Mouse (Mus musculus): ENCODE data around the gene Elovl2. TPM values are rescaled to one million over a fixed set of nuclear protein-coding genes. Genes with fewer than 3 reads are reported as not detected.

The Elovl2 gene
- total and polyA plus RNA-seq, 3 experiments, result not detected

DNA sequence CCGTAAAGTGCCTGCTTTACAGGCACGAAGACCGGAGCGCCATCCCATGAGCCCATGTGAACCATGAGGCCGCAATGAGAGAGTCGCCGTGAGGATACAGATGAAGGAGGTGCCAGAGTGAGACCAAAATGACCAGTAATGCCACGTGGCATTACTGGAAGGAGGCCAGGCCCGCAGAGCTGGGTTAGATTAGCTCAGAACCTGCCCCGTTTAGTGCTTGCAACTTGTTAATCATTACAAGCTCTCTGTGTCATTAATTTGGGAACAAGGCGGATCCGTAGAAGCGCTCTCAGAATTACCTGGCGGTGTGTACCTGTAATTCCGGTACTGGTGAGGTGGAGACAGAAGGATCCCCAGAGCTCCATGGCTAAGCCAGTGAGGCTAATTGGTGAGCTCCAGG, 12.0 kb upstream of the Elovl2 start (continued):
- no peak for TF ChIP-seq BHLHE40 (IDR thresholded peaks at IDR 0.05; ENCODE audit: borderline replicate concordance, low read depth, low read length)
- TF ChIP-seq JUND (IDR thresholded peaks at IDR 0.05; ENCODE audit: low read depth, low read length), result no peak
- TF ChIP-seq RCOR1 (IDR thresholded peaks at IDR 0.05; ENCODE audit: low read depth, low read length), result no peak
- no peak for TF ChIP-seq POLR2AphosphoS5 (IDR thresholded peaks at IDR 0.05; ENCODE audit: borderline replicate concordance, low read depth, low read length)

DNA sequence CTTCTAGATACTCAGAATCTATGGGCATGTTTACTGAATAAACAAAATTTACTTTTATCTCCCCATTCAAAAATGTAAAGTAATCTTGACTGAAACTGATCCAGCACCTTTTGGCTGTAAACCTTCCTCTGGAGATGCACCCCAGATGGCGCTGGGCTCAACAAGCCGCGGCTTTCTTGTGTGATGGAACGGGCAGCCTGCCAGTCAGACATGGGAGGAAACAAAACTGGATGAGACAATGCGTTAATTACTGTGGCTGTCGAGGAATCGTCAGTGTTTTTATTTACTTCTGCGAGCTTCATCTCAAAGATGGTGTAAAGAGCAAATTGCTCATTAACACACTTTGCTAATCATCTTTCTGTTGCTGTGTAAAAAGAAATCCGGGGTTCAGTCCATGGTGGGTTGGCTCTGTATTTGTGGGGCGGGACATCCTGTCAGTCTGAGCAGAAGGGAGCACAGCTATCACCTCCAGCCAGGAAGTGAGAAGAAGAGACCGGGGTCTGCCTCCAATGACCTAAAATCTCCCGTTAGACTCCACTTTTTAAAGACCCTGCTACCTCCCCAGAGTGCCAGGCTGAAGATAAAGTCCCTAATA, 11.3 kb upstream of the Elovl2 start:
- no peak overlapping the region for H3K4me3 ChIP-seq (ENCODE audit: control insufficient read depth in 1 of 2, insufficient read depth in 1 of 2, low read depth in 2 of 2, low read length in 2 of 2)
- no peak for TF ChIP-seq EP300 (IDR thresholded peaks at IDR 0.05; ENCODE audit: low read depth in 1 of 2, low read length in 2 of 2)

DNA sequence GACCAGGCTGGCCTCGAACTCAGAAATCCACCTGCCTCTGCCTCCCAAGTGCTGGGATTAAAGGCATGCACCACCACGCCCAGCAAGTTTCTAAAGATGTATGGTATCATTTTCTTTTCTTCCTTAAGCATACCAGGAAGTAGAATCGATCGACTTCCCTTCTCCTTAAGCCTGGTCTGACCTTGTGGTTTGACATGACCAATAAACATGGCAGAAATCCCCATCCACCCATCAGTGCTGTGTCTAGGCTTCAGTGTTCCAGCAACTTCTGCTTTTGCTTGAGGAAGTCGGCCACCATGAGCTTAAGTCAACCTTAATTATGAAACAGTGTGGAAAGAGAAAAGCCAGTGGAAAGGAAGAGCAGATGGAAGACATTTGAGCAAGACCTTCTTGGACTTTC, 10.1 kb upstream of the Elovl2 start:
- Histone ChIP-seq H3K36me3 (ENCODE audit: control insufficient read depth in 1 of 2, insufficient read depth in 2 of 2, low read length in 2 of 2) (no peaks in the 10 kb centered on the region), H3K4me1 (ENCODE audit: control insufficient read depth in 1 of 2, insufficient read depth in 2 of 2, low read length in 2 of 2) (no peaks in the 10 kb centered on the region), H3K27me3 (ENCODE audit: control insufficient read depth in 1 of 2, insufficient read depth in 2 of 2, low read length in 2 of 2) (no peaks in the 10 kb centered on the region; a peak in 1 of 4 replicates), H3K27ac (ENCODE audit: control insufficient read depth, low read depth, low read length) (no peak overlapping the region), H3K4me3 (ENCODE audit: control insufficient read depth in 1 of 2, insufficient read depth in 1 of 2, low read depth in 2 of 2, low read length in 2 of 2) (no peak overlapping the region), H3K9ac (ENCODE audit: control insufficient read depth, low read depth, low read length, poor library complexity, severe bottlenecking) (no peak overlapping the region), H3K79me2 (ENCODE audit: control insufficient read depth, insufficient read depth, low read length, poor library complexity) (no peaks in the 10 kb centered on the region), H3K9me3 (replicated peaks; ENCODE audit: insufficient read depth, low read length) (no peaks in the 10 kb centered on the region)
- DNase-seq (ENCODE audit: low read depth, low spot score), result peak; percentile 74
- TF ChIP-seq TAL1 (IDR thresholded peaks at IDR 0.05; ENCODE audit: low read length) (no peak), MAZ (IDR thresholded peaks at IDR 0.05; ENCODE audit: low read depth, low read length) (no peak), ZMIZ1 (IDR thresholded peaks at IDR 0.05; ENCODE audit: low read depth, low read length) (no peak), ETS1 (IDR thresholded peaks at IDR 0.05; ENCODE audit: low read depth, low read length) (no peak), ZNF384 (IDR thresholded peaks at IDR 0.05; ENCODE audit: low read depth, low read length) (no peak), KAT2A (conservative IDR thresholded peaks at IDR 0.05; ENCODE audit: low read depth, low read length) (no peak), SMC3 (IDR thresholded peaks at IDR 0.05; ENCODE audit: low read depth, low read length) (no peak), GATA1 (IDR thresholded peaks at IDR 0.05; ENCODE audit: low read depth, low read length) (no peak), POLR2A (IDR thresholded peaks at IDR 0.05; ENCODE audit: control insufficient read depth in 1 of 2, insufficient read depth in 1 of 2, low read depth in 1 of 2, low read length in 2 of 2, poor library complexity in 1 of 2) (no peak)

More for the DNA sequence above, 11.3 kb upstream of the Elovl2 start:
- H3K9ac ChIP-seq (ENCODE audit: control insufficient read depth, low read depth, low read length, poor library complexity, severe bottlenecking), result no peak overlapping the region
- H3K9me3 ChIP-seq (replicated peaks; ENCODE audit: insufficient read depth, low read length), result no peaks in the 10 kb centered on the region
- no peaks in the 10 kb centered on the region for H3K4me1 ChIP-seq (ENCODE audit: control insufficient read depth in 1 of 2, insufficient read depth in 2 of 2, low read length in 2 of 2)
- H3K79me2 ChIP-seq (ENCODE audit: control insufficient read depth, insufficient read depth, low read length, poor library complexity), result no peaks in the 10 kb centered on the region
- no peaks in the 10 kb centered on the region for H3K36me3 ChIP-seq (ENCODE audit: control insufficient read depth in 1 of 2, insufficient read depth in 2 of 2, low read length in 2 of 2)
- no peak for DNase-seq (ENCODE audit: low read depth, low spot score)
- H3K27ac ChIP-seq (ENCODE audit: control insufficient read depth, low read depth, low read length), result no peak overlapping the region
- H3K27me3 ChIP-seq (ENCODE audit: control insufficient read depth in 1 of 2, insufficient read depth in 2 of 2, low read length in 2 of 2), result no peaks in the 10 kb centered on the region; a peak in 1 of 4 replicates
